Mouse (Mus musculus): ENCODE results near the gene Gtpbp3. TPM values are rescaled to one million over a fixed set of nuclear protein-coding genes. Genes with fewer than 3 reads are reported as not detected.
A peak's percentile ranks its signal among the peaks of the same experiment; 100 is the strongest.
"Not testable (repeated sequence)": the region's sequence is repeated elsewhere in the genome, so short reads cannot be mapped to it uniquely, and the experiment has no call there.

The Gtpbp3 gene
- total RNA-seq, 2 experiments from 2014 or later, result 9.6 to 11.5 TPM

DNA sequence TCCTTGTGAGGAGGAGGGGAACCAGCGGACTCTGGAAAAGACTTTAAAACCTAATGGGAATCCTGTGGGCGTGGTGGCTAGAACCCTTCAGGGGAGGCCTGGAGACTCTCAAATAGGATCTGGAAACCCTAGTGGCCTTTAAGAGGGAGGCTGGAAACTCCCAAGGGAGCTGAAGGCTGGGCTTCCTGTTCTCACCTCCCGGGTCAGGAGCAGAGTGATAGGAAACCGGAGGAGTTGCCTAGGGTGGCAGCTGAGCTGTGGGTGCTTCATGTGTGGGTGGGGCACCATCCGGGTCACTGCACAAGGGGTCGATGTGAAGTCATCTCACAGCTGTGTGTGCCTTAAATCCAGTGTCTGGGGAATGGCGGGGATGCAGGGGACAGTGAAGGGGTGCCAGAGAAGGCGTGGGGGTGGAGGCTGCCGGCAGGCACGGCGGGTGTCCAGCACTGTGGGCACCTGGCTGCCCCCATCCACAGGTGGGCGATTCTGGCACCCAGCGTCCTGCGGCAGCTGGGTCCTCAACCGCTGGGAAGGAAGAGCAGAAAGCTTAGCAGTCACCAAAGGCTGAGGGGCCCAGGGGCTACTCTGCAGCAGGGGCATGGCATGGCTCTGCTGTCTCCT, 10.1 kb downstream of the Gtpbp3 start:
- DNase-seq, result peak; percentile 12

DNA sequence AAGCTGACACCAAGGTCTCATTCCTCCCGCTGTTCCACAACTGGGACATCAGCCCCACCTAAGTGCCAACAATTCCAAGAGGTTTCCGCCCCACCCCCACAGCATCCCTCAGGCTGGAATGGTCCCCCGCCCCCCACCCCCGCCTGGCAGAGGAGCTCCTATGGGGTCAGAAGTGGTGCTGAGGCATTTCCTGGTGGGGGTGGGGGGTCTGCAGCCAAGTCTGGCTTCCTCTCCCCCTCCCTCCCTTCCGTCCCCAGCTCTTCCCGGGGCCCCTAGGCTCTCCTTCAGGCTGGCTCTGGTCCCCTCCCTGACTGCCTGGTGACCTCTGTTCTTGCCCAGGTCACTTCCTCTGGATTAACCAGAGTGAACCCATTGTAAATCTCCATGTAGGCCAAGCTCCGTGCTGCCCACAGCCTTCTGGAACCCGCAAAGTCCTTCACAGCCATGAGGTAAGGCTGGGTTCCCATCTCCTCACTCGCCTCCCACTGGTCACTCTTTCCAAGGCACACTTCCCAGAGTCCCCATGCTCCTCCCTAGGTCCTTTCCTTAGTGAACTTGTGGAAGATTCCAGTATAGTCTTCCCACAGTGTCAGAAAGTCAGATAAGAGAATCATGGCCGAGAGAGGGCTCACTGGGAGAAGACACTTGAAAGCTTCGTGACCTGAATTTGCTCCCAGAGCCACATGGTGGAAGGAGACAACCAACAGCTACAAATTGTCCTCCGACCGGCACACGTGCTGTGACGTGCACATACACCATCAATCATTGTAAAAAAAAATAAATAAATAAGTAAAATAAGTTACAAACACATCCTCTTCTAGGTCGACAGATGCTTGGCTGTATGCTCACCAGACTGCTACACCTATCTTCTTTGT, 11.2 kb downstream of the Gtpbp3 start:
- peak; percentile 8 for DNase-seq

DNA sequence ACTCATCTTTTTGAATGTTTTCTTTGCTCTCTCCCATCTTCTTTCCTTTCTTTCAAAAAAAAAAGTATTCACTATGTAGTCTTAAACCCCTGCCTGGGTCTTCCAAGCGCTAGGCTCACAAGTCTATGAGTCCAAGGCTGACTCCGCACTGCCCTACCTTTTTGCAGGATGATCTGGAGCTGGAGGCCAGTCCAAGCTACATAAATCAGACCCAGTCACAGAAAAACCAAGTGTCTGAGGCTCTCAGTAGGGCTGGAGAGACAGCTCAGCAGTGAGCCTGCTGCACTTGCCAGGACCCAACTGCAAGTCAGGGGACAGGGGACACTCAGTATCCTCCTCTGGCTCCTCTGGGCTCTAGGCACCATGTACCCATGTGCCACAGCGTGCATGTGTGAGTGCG, 16.4 kb downstream of the Gtpbp3 start:
- DNase-seq, result no peak

DNA sequence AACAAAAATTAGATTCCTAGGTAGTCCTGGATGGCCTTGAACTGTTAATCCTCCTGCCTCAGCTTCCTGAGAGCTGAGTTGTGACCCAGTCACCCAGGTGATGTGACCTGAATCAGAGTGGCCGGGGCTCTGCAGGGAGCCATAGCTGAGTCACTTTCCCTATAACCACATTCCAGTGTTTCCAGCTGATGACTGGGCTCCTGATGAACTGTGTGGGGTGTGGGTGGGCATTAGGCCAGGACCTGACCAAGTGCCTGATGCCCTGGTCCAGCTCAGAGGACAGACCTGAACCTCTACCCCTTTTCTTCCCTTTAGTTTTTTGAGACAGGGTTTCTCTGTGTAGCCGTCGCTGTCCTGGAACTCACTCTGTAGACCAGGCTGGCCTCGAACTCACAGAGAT, 17.4 kb downstream of the Gtpbp3 start:
- no peak for DNase-seq

DNA sequence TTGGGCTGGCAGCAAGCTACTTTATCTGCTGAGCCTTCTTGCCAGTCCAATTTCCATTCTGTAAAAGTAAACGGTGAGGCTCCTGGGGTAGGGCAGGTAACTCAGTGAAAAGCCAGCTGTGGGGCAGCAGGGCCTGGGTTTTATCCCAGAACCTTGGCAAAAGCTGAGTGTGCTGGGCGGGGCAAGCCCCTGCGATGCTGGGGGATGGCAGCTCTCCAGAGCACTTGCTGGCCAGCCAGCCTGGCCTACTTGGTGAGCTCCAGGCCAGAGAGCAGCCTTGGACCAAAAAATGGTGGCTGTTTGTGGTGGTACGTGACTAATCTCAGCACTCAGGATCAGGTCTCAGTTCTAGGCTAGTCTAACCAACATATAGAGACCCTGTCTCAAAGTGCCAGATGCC, 18.1 kb downstream of the Gtpbp3 start:
- peak; percentile 59 for DNase-seq

DNA sequence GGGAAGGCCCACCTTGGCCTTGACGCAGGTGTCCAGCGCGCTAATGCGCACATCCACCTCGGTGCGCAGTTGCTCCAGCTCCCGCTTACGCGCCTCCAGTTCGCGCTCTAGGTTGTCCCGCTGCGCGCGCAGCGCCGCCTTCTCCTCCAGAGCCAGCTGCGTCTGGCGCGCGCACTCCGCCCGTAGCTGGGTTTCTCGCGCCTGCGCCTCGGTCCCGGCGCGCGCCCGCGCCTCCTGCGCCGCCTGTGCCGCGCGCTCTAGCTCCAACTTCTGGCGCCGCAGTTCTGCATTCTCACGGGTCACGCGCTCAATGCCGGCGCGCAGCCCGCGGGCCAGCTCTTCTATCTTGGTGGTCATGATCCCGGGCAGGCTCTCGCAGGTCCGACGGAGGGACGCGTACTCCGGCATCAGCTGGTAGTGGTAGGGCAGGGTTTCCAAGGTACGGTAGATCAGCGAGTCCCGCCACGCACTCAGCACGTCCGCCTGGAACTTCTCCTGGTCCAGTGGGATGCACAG, 19.7 kb downstream of the Gtpbp3 start:
- peak; percentile 84 for DNase-seq

DNA sequence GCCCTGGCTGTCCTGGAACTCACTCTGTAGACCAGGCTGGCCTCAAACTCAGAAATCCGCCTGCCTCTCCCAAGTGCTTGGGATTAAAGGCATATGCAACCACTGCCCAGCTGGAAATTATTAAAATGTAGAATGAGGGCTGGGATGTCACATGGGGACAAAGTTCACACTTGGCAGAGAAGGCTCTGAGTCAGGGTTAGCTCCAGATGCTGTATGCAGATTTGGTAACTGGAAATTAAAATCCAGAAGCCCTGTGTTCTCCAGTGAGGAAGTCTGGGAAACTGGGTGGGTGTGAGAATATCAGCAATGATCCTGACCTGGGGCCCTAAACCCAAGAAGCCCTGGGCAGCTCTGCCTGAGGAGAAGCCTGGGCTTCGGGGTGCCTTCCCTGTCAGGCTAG, 21.4 kb downstream of the Gtpbp3 start:
- DNase-seq, result peak; percentile 27

DNA sequence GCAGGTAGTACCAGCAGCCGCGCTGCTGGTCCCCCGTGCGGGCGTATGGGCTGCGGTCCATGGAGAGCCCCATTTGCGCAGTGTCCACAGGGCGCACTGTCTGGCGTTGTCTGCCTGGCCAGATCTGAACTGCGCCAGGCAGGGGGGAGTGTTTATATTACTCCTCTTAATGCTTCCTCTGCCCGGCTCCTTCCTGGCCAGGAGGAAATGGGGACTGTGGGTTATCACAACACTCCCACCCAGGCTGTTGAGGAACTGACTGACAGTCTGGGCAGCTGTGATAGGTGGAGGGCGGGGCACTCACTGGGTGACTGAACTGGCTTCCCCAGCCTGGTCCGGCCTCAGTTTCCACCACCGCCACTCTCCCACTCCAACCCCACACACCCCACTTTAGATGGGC, 23.7 kb downstream of the Gtpbp3 start, which contains the start of gene Plvap:
Plvap (minus strand) TSS at position 109 of the 400 bp plus-strand sequence.
- no peak for DNase-seq

DNA sequence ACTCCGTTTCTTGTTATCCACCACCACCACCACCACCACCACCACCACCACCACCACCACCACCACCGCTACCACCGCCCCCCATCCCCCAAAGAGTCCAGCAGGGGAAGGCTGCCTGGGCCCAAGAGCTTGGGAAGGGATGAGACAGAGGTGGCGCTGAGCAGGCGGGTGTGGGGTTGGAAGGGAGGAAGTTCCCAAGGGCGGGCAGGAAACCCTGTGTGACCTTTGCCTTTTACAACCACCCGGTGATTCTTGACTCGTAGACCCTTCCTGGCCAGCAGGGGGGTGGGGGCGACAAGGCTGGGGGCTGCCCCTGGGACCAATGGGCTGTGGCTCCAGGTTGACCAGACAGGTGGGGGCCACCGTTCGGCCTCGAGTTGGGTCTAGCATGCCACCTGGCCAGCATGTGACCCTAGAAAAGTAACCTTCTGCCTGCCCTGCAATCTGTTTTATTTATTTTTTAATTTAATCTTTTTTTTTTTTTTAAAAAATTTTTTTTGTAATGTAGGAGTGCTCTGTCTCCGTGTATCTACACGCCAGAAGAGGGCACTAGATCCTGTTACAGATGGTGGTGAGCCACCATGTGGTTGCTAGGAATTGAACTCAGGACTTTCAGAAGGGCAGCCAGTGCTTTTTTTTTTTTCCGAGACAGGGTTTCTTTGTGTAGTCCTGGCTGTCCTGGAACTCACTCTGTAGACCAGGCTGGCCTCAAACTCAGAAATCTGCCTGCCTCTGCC, 25.3 kb downstream of the Gtpbp3 start:
- DNase-seq, result no peak

DNA sequence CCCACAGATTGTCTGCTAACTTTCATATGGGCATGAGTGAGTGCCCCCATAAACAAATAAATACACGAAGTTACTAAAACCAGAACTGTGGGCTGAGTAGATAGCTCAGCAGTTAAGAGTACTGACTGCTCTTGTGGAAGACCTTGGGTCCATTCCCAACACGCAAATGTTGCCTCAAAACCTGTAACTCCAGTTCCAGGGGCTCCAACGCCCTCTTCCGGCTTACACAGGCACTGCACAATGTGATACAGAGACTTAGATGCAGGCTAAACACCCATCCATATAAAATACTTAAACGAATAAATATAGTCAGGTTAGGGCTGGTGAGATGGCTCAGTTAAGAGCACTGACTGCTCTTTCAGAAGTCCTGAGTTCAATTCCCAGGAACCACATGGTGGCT, 27.1 kb downstream of the Gtpbp3 start:
- no peak for DNase-seq

DNA sequence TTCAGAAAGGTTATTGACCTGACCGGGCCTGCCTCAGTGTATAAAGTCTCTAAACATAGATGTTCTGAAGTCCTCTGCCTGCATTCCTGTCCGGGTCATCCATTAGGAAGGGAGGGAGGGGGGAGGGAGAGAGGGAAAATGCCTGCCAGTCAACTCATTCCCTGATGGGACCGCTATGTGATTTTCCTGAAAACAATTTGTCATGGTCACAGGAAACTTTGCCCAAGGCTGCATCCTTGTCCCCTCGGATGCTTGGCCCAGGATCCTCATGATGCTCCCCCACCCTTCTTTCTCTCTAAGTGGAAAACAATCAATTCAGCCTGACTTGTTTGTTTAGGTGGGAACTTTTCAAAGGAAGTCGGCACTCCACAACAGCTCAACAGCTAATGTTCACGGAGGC, 28.9 kb downstream of the Gtpbp3 start:
- DNase-seq, result no peak

DNA sequence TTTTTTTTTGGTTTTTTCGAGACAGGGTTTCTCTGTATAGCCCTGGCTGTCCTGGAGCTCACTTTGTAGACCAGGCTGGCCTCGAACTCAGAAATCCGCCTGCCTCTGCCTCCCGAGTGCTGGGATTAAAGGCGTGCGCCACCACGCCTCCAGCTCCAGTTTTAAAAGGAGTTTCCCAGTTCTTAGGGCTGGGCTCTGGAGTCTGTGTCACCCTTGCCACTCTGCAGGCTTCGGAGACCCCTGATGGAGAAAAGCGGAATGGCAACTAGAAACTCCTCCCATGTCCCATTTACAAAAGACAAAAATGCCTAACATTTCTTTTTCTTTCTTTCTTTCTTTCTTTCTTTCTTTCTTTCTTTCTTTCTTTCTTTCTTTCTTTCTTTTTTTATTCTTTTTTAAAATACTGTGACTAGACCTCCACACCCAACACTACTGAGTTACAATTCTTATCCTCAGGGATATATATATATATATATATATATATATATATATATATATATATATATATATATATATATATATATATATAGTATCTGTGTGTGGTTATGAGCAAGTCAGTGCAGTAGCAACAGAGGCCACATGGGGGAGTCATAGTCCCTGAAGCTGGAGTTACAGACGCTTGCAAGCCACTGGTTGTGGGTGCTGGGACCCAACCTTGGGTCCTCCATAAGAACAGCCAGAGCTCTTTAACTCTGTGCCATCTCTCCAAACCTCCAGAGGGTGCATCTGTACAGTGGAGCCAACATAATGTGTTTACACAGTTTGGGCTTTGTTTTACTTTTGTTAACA, 31.3 kb downstream of the Gtpbp3 start:
- DNase-seq, result not testable (repeated sequence)

DNA sequence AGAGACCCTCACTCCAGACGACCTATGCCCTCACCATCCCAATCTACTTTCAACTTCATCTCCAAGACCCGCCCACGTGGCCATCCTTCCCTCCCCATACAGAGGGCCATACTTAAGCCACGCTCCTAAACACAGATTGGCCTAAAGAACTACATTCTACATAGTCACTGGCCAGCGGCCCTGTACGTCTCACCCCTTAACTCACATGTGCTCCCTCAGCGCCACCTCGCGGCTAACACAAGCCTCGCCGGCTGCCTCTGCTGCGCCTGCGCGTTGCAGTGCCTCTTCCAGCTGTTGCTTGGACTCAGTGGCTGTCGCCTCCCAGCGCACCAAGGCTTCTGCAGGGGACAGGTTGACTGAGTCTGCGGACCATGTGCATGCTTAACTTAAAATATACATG, 33.7 kb downstream of the Gtpbp3 start:
- DNase-seq, result peak; percentile 90

DNA sequence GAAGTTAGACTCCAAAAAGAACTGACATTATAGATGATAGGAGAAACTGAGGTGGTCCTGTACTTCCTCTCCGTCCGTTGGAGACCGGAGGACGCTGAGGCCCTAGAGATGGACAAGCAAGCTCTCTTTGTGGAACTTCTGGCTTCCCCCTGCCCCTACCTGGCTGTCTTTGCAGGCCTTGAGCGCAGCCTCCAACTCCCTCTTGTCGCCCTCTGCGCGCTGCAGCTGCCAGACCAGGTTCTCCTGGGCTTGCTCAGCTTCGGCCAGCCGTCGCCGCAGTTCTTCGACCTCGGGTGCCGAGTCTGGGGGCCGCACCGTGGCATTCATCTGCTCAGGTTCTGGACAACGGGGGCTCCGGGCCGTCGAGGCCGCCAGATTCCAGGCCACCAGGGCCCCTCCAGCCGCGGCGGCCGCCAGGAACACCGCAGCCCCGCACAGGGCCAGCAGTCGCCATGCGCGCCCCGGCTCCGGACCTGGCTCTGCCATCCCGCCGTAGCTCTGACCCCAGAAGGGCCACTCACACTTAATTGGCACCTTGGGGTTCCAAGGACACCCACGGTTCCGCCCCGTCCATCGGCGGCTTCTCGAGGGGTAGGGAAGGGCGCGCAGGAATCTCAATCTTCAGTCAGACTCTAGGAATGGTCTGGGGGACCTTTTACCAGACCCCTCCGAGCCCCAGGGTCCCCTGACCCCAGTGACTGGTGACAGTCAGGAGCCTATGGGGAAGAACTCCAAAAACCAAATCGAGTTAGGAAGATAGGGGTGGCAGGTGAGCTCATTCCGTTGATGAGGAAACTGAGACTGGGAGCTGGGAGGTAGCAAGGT, 37.5 kb downstream of the Gtpbp3 start, which contains the start of gene Ccdc194:
Ccdc194 (minus strand) TSS at position 486 of the 825 bp plus-strand sequence.
- no peak for DNase-seq

DNA sequence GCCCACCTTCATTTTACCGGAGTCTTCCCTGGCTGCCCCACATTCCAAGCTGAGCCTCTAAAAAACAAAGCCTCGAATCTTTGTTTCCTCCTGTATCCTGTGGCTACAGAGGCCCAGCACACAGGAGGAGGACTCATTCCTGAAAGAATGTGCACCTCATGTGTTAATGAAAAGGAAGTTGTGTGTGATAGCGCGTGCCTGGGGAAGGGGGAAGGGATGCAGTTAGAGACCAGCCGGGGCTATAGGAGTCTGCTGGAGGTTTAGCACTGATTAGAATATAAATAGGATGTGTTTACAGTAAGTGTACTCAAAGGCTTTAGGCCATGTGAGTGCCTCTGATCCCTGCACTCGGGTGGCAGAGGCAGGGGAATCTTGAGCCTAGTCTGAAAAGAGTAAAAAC, 38.4 kb downstream of the Gtpbp3 start:
- DNase-seq, result no peak

DNA sequence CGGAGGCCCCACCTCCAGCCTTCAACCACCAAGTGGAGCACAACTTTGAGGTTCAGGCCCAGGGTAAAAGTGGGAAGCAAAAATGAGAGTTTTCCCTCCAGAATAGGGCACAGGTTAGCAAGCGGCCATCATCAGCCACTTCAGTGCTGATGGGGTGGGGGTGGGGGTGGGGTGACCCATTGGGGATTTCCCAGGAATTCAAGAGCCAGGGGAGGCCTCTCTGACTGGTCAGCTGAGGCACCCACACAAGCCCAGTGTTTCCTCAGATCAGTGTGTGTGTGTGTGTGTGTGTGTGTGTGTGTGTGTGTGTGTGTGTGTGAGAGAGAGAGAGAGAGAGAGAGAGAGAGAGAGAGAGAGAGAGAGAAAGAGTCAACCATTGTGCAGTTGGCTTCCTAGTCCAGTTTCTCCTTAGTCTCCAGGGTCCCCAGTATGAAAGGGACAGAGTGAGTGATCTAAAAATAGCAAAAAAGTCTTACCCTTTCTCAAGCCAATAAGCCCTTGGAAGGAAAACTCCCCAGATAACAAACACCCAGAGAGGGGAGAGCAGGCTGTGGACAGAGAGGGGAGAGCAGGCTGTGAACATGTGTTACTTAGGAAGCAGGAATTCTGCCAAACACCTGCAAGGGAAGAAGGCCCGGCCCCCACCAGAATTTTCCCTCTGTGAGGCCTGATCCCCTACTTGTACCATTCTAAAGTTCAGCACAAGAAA, 39.4 kb downstream of the Gtpbp3 start:
- no peak for DNase-seq

DNA sequence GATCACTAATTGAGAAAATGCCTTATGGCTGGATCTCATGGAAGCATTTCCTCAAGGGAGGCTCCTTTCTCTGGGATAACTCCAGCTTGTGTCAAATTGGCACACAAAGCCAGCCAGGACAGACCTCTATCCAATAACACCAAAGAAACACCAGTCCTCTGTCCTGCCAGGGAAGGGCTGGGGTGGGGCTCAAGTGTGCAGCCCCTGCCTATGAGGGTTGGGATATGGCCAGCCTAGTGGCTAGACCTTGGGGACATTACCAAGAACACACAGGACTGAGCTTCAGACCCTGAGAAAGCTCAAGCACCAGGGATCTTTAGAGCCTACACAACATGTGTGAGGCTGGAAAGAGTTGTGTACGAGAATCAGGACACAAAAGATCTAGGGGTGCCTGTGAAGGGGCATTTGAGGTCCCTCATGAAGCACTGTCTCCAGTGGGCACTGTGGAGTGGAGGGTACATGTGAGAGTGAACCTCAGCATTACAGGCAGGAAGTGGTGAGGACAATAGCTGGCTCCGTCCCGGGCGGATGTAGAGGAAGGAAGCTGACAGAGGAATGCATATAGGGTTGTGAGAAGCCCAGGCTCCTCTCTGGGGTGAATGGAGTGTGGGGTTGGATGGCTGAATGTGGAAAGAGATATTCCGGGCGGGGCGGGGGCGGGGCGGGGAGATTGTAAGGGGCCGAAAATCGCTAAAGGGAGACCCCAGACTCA, 40.6 kb downstream of the Gtpbp3 start:
- DNase-seq, result no peak

DNA sequence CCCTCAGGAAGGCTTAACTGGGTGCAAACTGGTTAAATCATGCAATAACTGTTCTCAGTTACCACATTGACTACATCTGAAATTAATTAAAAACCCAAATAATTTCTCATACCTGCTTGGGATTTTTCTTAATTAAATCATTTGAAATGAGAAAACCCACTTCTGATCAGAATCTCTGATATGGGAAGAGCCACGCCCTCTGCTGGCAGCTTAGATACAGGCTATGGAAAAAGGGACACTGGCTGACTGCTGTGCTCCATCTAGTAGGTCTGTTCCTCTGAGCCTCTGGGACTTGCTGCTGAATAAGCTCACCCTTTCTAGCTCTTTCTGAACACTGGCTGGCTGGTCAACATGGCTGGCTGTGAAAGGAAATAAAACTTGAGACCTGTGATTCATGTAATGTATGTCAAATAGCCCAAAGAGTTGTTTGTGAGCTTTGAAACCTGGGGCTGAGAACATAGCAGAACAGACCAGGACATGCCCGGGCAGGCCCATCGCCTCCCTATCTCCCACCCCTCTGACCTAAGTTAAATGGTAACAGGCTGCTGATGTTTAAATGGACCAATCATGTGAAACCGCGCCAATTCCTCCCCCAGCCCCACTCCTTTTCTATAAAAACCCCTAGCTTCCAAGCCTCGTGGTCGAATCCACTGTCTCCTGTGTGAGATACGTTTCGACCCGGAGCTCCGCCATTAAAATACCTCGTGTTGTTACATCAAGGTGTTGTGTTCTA, 43.0 kb downstream of the Gtpbp3 start:
- not testable (repeated sequence) for DNase-seq

Data from gastrocnemius, postnatal 25 days (tissue).